Mouse (Mus musculus): Measurements from ENCODE around the gene Dyrk3. TPM values are rescaled to one million over a fixed set of nuclear protein-coding genes. Genes with fewer than 3 reads are reported as not detected.

Dyrk3 gene
- polyA plus RNA-seq, 1 experiment from 2014 or later = 12.2 TPM

- no peaks in the 10 kb centered on the region for H3K9me3 ChIP-seq (ENCODE audit: control insufficient read depth, low read length)
- 79% methylated on average over 11 of the region's 11 CpGs for whole genome bisulfite sequencing
- no peaks in the 10 kb centered on the region for H3K36me3 ChIP-seq (ENCODE audit: control insufficient read depth, insufficient read depth, low read length)
- peaks cover 16% of the 10 kb centered on the region for H3K4me1 ChIP-seq (ENCODE audit: control insufficient read depth, insufficient read depth, low read depth, low read length)
- H3K4me2 ChIP-seq (ENCODE audit: low read length) = peak overlapping the region; percentile 80
- no peak for ATAC-seq
- no peaks in the 10 kb centered on the region for H3K27me3 ChIP-seq (replicated peaks; ENCODE audit: control insufficient read depth, insufficient read depth, low read length)
- H3K9ac ChIP-seq (ENCODE audit: low read depth, low read length) = no peak overlapping the region
- no peak overlapping the region for H3K27ac ChIP-seq (ENCODE audit: low read depth, low read length)
- peak overlapping the region; percentile 90 for H3K4me3 ChIP-seq (ENCODE audit: low read length)
These were observed 1.3 kb upstream of the Dyrk3 start for GRCm38 (mm10) chr1:131139102-131140095.

GRCm38 (mm10) chr1:131137717-131138118 lies 422 bp downstream of the Dyrk3 start:
- ATAC-seq = peak; percentile 87
- Histone ChIP-seq H3K4me1 (ENCODE audit: control insufficient read depth, insufficient read depth, low read depth, low read length) (peaks cover 22% of the 10 kb centered on the region), H3K9ac (ENCODE audit: low read depth, low read length) (peak overlapping the region; percentile 86), H3K4me2 (ENCODE audit: low read length) (peak overlapping the region; percentile 80), H3K27ac (ENCODE audit: low read depth, low read length) (peak overlapping the region; percentile 95), H3K9me3 (ENCODE audit: control insufficient read depth, low read length) (no peaks in the 10 kb centered on the region), H3K4me3 (ENCODE audit: low read length) (peak overlapping the region; percentile 90), H3K36me3 (ENCODE audit: control insufficient read depth, insufficient read depth, low read length) (no peaks in the 10 kb centered on the region), H3K27me3 (replicated peaks; ENCODE audit: control insufficient read depth, insufficient read depth, low read length) (no peaks in the 10 kb centered on the region)
- WGBS = under 1% methylated on average over 29 of the region's 36 CpGs

GRCm38 (mm10) chr1:131137111-131137510 lies 1.0 kb downstream of the Dyrk3 start:
- Histone ChIP-seq H3K4me1 (ENCODE audit: control insufficient read depth, insufficient read depth, low read depth, low read length) (peaks cover 22% of the 10 kb centered on the region), H3K9me3 (ENCODE audit: control insufficient read depth, low read length) (no peaks in the 10 kb centered on the region), H3K27ac (ENCODE audit: low read depth, low read length) (no peak overlapping the region), H3K27me3 (replicated peaks; ENCODE audit: control insufficient read depth, insufficient read depth, low read length) (no peaks in the 10 kb centered on the region), H3K36me3 (ENCODE audit: control insufficient read depth, insufficient read depth, low read length) (no peaks in the 10 kb centered on the region), H3K4me3 (ENCODE audit: low read length) (peak overlapping the region; percentile 90), H3K9ac (ENCODE audit: low read depth, low read length) (peak overlapping the region; percentile 20; the same call in 1 of the 2 replicates), H3K4me2 (ENCODE audit: low read length) (peak overlapping the region; percentile 80)
- no peak for ATAC-seq
- 6% methylated on average over 5 of the region's 5 CpGs for WGBS

GRCm38 (mm10) chr1:131135960-131136629 lies 2.0 kb downstream of the Dyrk3 start:
- no peaks in the 10 kb centered on the region for H3K36me3 ChIP-seq (ENCODE audit: control insufficient read depth, insufficient read depth, low read length)
- no peak overlapping the region for H3K9ac ChIP-seq (ENCODE audit: low read depth, low read length)
- no peak for ATAC-seq
- no peaks in the 10 kb centered on the region for H3K9me3 ChIP-seq (ENCODE audit: control insufficient read depth, low read length)
- no peak overlapping the region for H3K4me3 ChIP-seq (ENCODE audit: low read length)
- peak overlapping the region; percentile 80 for H3K4me2 ChIP-seq (ENCODE audit: low read length)
- WGBS = 81% methylated on average over 10 of the region's 10 CpGs
- H3K4me1 ChIP-seq (ENCODE audit: control insufficient read depth, insufficient read depth, low read depth, low read length) = peaks cover 22% of the 10 kb centered on the region
- H3K27ac ChIP-seq (ENCODE audit: low read depth, low read length) = no peak overlapping the region
- no peaks in the 10 kb centered on the region for H3K27me3 ChIP-seq (replicated peaks; ENCODE audit: control insufficient read depth, insufficient read depth, low read length)

GRCm38 (mm10) chr1:131134942-131135522 lies 3.1 kb downstream of the Dyrk3 start:
- H3K9ac ChIP-seq (ENCODE audit: low read depth, low read length) = no peak overlapping the region
- WGBS = 42% methylated on average over 8 of the region's 8 CpGs
- ATAC-seq = no peak

GRCm38 (mm10) chr1:131134231-131134630 lies 3.9 kb downstream of the Dyrk3 start:
- no peak for ATAC-seq
- no peak overlapping the region for H3K9ac ChIP-seq (ENCODE audit: low read depth, low read length)
- H3K4me3 ChIP-seq (ENCODE audit: low read length) = no peak overlapping the region
- H3K4me2 ChIP-seq (ENCODE audit: low read length) = no peak overlapping the region
- H3K9me3 ChIP-seq (ENCODE audit: control insufficient read depth, low read length) = peaks cover 5% of the 10 kb centered on the region; the same call in 1 of the 2 replicates
- H3K27ac ChIP-seq (ENCODE audit: low read depth, low read length) = no peak overlapping the region
- WGBS = 35% methylated on average over 6 of the region's 6 CpGs
- peaks cover 13% of the 10 kb centered on the region for H3K36me3 ChIP-seq (ENCODE audit: control insufficient read depth, insufficient read depth, low read length)
- peaks cover 22% of the 10 kb centered on the region for H3K4me1 ChIP-seq (ENCODE audit: control insufficient read depth, insufficient read depth, low read depth, low read length)
- H3K27me3 ChIP-seq (replicated peaks; ENCODE audit: control insufficient read depth, insufficient read depth, low read length) = no peaks in the 10 kb centered on the region

More at GRCm38 (mm10) chr1:131134942-131135522, 3.1 kb downstream of the Dyrk3 start:
- H3K9me3 ChIP-seq (ENCODE audit: control insufficient read depth, low read length) = no peaks in the 10 kb centered on the region
- no peak overlapping the region for H3K27ac ChIP-seq (ENCODE audit: low read depth, low read length)
- peaks cover 22% of the 10 kb centered on the region for H3K4me1 ChIP-seq (ENCODE audit: control insufficient read depth, insufficient read depth, low read depth, low read length)
- H3K4me2 ChIP-seq (ENCODE audit: low read length) = no peak overlapping the region; the same call in 1 of the 2 replicates
- H3K4me3 ChIP-seq (ENCODE audit: low read length) = no peak overlapping the region
- H3K27me3 ChIP-seq (replicated peaks; ENCODE audit: control insufficient read depth, insufficient read depth, low read length) = no peaks in the 10 kb centered on the region
- H3K36me3 ChIP-seq (ENCODE audit: control insufficient read depth, insufficient read depth, low read length) = peaks cover 5% of the 10 kb centered on the region

- WGBS = 83% methylated on average over 11 of the region's 11 CpGs
- peaks cover 5% of the 10 kb centered on the region; the same call in 1 of the 2 replicates for H3K9me3 ChIP-seq (ENCODE audit: control insufficient read depth, low read length)
These were observed 12.0 kb downstream of the Dyrk3 start for GRCm38 (mm10) chr1:131125987-131126744.

GRCm38 (mm10) chr1:131123522-131124265 lies 14.4 kb downstream of the Dyrk3 start:
- no peak overlapping the region for H3K4me3 ChIP-seq (ENCODE audit: low read length)
- no peak overlapping the region for H3K4me2 ChIP-seq (ENCODE audit: low read length)
- ATAC-seq = no peak
- H3K36me3 ChIP-seq (ENCODE audit: control insufficient read depth, insufficient read depth, low read length) = peaks cover 12% of the 10 kb centered on the region
- no peak overlapping the region for H3K27ac ChIP-seq (ENCODE audit: low read depth, low read length)
- H3K27me3 ChIP-seq (replicated peaks; ENCODE audit: control insufficient read depth, insufficient read depth, low read length) = no peaks in the 10 kb centered on the region
- H3K4me1 ChIP-seq (ENCODE audit: control insufficient read depth, insufficient read depth, low read depth, low read length) = no peaks in the 10 kb centered on the region
- no peaks in the 10 kb centered on the region for H3K9me3 ChIP-seq (ENCODE audit: control insufficient read depth, low read length)
- no peak overlapping the region for H3K9ac ChIP-seq (ENCODE audit: low read depth, low read length)
- 70% methylated on average over 10 of the region's 10 CpGs for WGBS

More at GRCm38 (mm10) chr1:131125987-131126744, 12.0 kb downstream of the Dyrk3 start:
- Histone ChIP-seq H3K36me3 (ENCODE audit: control insufficient read depth, insufficient read depth, low read length) (peaks cover 30% of the 10 kb centered on the region), H3K9ac (ENCODE audit: low read depth, low read length) (no peak overlapping the region), H3K4me3 (ENCODE audit: low read length) (no peak overlapping the region), H3K4me2 (ENCODE audit: low read length) (no peak overlapping the region), H3K27ac (ENCODE audit: low read depth, low read length) (no peak overlapping the region), H3K4me1 (ENCODE audit: control insufficient read depth, insufficient read depth, low read depth, low read length) (no peaks in the 10 kb centered on the region), H3K27me3 (replicated peaks; ENCODE audit: control insufficient read depth, insufficient read depth, low read length) (no peaks in the 10 kb centered on the region)
- ATAC-seq = no peak
